Mouse (Mus musculus) lung, postnatal 0 days (tissue): ENCODE results near the gene Tsks. TPM values are rescaled to one million over a fixed set of nuclear protein-coding genes. Genes with fewer than 3 reads are reported as not detected.

Experiments
- ATAC-seq: fragments of 200-750 bp; cut with Nextera tagmentation; 2 replicates; pipeline ENCODE4 v1.8.0; 2017; ENCODE audit warnings: moderate library complexity
- DNase-seq: peaks from one replicate; pipeline ENCODE4 v3.0.0-alpha.2; 2016; ENCODE audit warnings: low spot score
- H3K27ac ChIP-seq: fragments of 300-500 bp; sonication (generic); 2 replicates; pipeline ENCODE4 v1.5.1; 2014; ENCODE audit warnings: antibody characterized with exemption, mild to moderate bottlenecking, low read length, mixed read lengths
- H3K27me3 ChIP-seq: fragments of 300-500 bp; sonication (generic); replicated peaks from 2 replicates; pipeline ENCODE4 v1.6.1; 2014; ENCODE audit warnings: low read length, mixed read lengths; ENCODE audit not compliant: insufficient read depth
- H3K36me3 ChIP-seq: fragments of 300-500 bp; sonication (generic); 2 replicates; pipeline ENCODE4 v1.6.1; 2014; ENCODE audit warnings: low read length, mixed read lengths; ENCODE audit not compliant: insufficient read depth
- H3K4me1 ChIP-seq: fragments of 300-500 bp; sonication (generic); 2 replicates; pipeline ENCODE4 v1.6.1; 2014; ENCODE audit warnings: antibody characterized with exemption, low read depth, low read length, mixed read lengths; ENCODE audit not compliant: insufficient read depth
- H3K4me2 ChIP-seq: fragments of 300-500 bp; sonication (generic); replicated peaks from 2 replicates; pipeline ENCODE4 v1.6.1; 2014; ENCODE audit warnings: low read depth, mild to moderate bottlenecking, low read length, moderate library complexity, mixed read lengths
- H3K4me3 ChIP-seq: fragments of 300-500 bp; sonication (generic); 2 replicates; pipeline ENCODE4 v1.5.1; 2014; ENCODE audit warnings: low read depth, low read length
- H3K9ac ChIP-seq: fragments of 300-500 bp; sonication (generic); replicated peaks from 2 replicates; pipeline ENCODE4 v1.6.1; 2014; ENCODE audit warnings: low read depth, mild to moderate bottlenecking
- H3K9me3 ChIP-seq: fragments of 300-500 bp; sonication (generic); 2 replicates; pipeline ENCODE4 v1.6.1; 2016; ENCODE audit warnings: low read length, mixed read lengths
- CTCF ChIP-seq: IDR thresholded peaks from 2 replicates; pipeline ENCODE4 v1.5.1; 2016; ENCODE audit warnings: antibody characterized with exemption, mild to moderate bottlenecking
- EP300 ChIP-seq: IDR thresholded peaks from 2 replicates; pipeline ENCODE4 v1.6.1; 2016; ENCODE audit warnings: antibody characterized with exemption, mild to moderate bottlenecking, control low read depth
- WGBS: fragments of 180-500 bp; shearing (Covaris S2); extraction: QIAGEN DNeasy Blood & Tissue Kit; methylation state at CpG from one replicate; pipeline ENCODE4 v1.1.7; 2014; 5-methylcytosine and 5-hydroxymethylcytosine counted together
- polyA plus RNA-seq: library from polyadenylated mRNA; unstranded; fragments of >200 nt; fragmentation: Nextera tagmentation; extraction: Ambion mirVana; gene quantifications from 2 replicates; pipeline ENCODE4 v1.2.1, GENCODE M21; 2015

Gene Tsks
- polyA plus RNA-seq, 1 experiment from 2014 or later, result 0.44 TPM

- Histone ChIP-seq H3K9me3 (no peaks in the 10 kb centered on the region), H3K9ac (no peak overlapping the region), H3K27ac (no peak overlapping the region), H3K4me1 (peaks cover 10% of the 10 kb centered on the region), H3K4me3 (no peak overlapping the region), H3K27me3 (no peaks in the 10 kb centered on the region), H3K4me2 (no peak overlapping the region), H3K36me3 (peaks cover 35% of the 10 kb centered on the region)
- TF ChIP-seq EP300 (no peak), CTCF (no peak)
- 78% methylated on average over 21 of the region's 21 CpGs for WGBS
- ATAC-seq (no peak), DNase-seq (peak; percentile 19)
Measured at GRCm38 (mm10) chr7:45000539-45001114, 57.6 kb downstream of the Tsks start.

- H3K36me3 ChIP-seq, result peaks cover 50% of the 10 kb centered on the region
- no peak overlapping the region for H3K4me3 ChIP-seq
- ATAC-seq (no peak), DNase-seq (no peak)
- H3K27me3 ChIP-seq, result no peaks in the 10 kb centered on the region
- peaks cover 5% of the 10 kb centered on the region for H3K4me1 ChIP-seq
- 82% methylated on average over 7 of the region's 7 CpGs for WGBS
- no peak for TF ChIP-seq EP300
- TF ChIP-seq CTCF, result no peak
- no peaks in the 10 kb centered on the region for H3K9me3 ChIP-seq
- H3K27ac ChIP-seq, result no peak overlapping the region
- no peak overlapping the region for H3K4me2 ChIP-seq
- H3K9ac ChIP-seq, result no peak overlapping the region
Measured at GRCm38 (mm10) chr7:45002440-45002839, 59.4 kb downstream of the Tsks start.

- WGBS, result 37% methylated on average over 3 of the region's 3 CpGs
- Histone ChIP-seq H3K36me3 (peaks cover 62% of the 10 kb centered on the region), H3K27me3 (no peaks in the 10 kb centered on the region), H3K4me2 (no peak overlapping the region), H3K4me3 (no peak overlapping the region), H3K4me1 (peaks cover 5% of the 10 kb centered on the region), H3K9me3 (no peaks in the 10 kb centered on the region), H3K9ac (no peak overlapping the region), H3K27ac (no peak overlapping the region)
- no peak for TF ChIP-seq CTCF
- no peak for TF ChIP-seq EP300
- ATAC-seq, result no peak
- no peak for DNase-seq
Measured at GRCm38 (mm10) chr7:45004546-45004945, 61.5 kb downstream of the Tsks start.

GRCm38 (mm10) chr7:45005321-45005992 lies 62.5 kb downstream of the Tsks start:
- Histone ChIP-seq H3K36me3 (peaks cover 57% of the 10 kb centered on the region), H3K9ac (no peak overlapping the region), H3K27me3 (no peaks in the 10 kb centered on the region), H3K4me1 (no peaks in the 10 kb centered on the region), H3K4me2 (no peak overlapping the region), H3K9me3 (no peaks in the 10 kb centered on the region), H3K4me3 (no peak overlapping the region), H3K27ac (no peak overlapping the region)
- ATAC-seq, result no peak
- TF ChIP-seq EP300 (no peak), CTCF (no peak)
- WGBS, result 73% methylated on average over 6 of the region's 6 CpGs
- DNase-seq, result no peak

- H3K9me3 ChIP-seq, result no peaks in the 10 kb centered on the region
- H3K27ac ChIP-seq, result no peak overlapping the region
- TF ChIP-seq EP300, result no peak
- no peak for TF ChIP-seq CTCF
- H3K4me1 ChIP-seq, result no peaks in the 10 kb centered on the region
- no peak overlapping the region for H3K4me2 ChIP-seq
- no peak overlapping the region for H3K9ac ChIP-seq
- H3K36me3 ChIP-seq, result peaks cover 56% of the 10 kb centered on the region
- ATAC-seq, result no peak
- WGBS, result 92% methylated on average over 12 of the region's 12 CpGs
- DNase-seq, result no peak
- no peak overlapping the region for H3K4me3 ChIP-seq
- no peaks in the 10 kb centered on the region for H3K27me3 ChIP-seq
Measured at GRCm38 (mm10) chr7:45006503-45006902, 63.5 kb downstream of the Tsks start.

GRCm38 (mm10) chr7:45007141-45007540 lies 64.1 kb downstream of the Tsks start:
- no peaks in the 10 kb centered on the region for H3K4me1 ChIP-seq
- peaks cover 53% of the 10 kb centered on the region for H3K36me3 ChIP-seq
- no peak overlapping the region for H3K4me2 ChIP-seq
- no peak overlapping the region for H3K4me3 ChIP-seq
- H3K9me3 ChIP-seq, result no peaks in the 10 kb centered on the region
- no peak for DNase-seq
- no peak for TF ChIP-seq EP300
- no peak for TF ChIP-seq CTCF
- H3K9ac ChIP-seq, result no peak overlapping the region
- H3K27me3 ChIP-seq, result no peaks in the 10 kb centered on the region
- 96% methylated on average over 29 of the region's 29 CpGs for WGBS
- ATAC-seq, result no peak
- H3K27ac ChIP-seq, result no peak overlapping the region

Other genes with a start within 250 kb of the Tsks start
- gene Izumo2, start 234.5 kb upstream of the Tsks start, polyA plus RNA-seq, result not detected in 2 replicates
- gene Vrk3, start 194.8 kb upstream of the Tsks start, polyA plus RNA-seq, result 45.1 and 48.3 TPM in 2 replicates
- 0.31 and 0.38 TPM in 2 replicates for gene Zfp473, start 192.2 kb upstream of the Tsks start, polyA plus RNA-seq
- gene Nup62, start 127.1 kb upstream of the Tsks start, polyA plus RNA-seq, result 22.7 and 23.8 TPM in 2 replicates
- 1.9 and 2.3 TPM in 2 replicates for gene Il4i1, start 126.8 kb upstream of the Tsks start, polyA plus RNA-seq
- 6.0 and 6.1 TPM in 2 replicates for gene Atf5, start 126.5 kb upstream of the Tsks start, polyA plus RNA-seq
- gene Akt1s1, start 94.2 kb upstream of the Tsks start, polyA plus RNA-seq, result 84.0 and 89.4 TPM in 2 replicates
- 73.2 and 84.0 TPM in 2 replicates for gene Tbc1d17, start 94.1 kb upstream of the Tsks start, polyA plus RNA-seq
- 39.7 and 41.3 TPM in 2 replicates for gene Pnkp, start 86.1 kb upstream of the Tsks start, polyA plus RNA-seq
- gene Ptov1, start 73.4 kb upstream of the Tsks start, polyA plus RNA-seq, result 276 and 288 TPM in 2 replicates
- 54.2 and 62.5 TPM in 2 replicates for gene Med25, start 50.5 kb upstream of the Tsks start, polyA plus RNA-seq
- 15.1 and 18.3 TPM in 2 replicates for gene Fuz, start 47.1 kb upstream of the Tsks start, polyA plus RNA-seq
- 36.1 and 39.4 TPM in 2 replicates for gene Ap2a1, start 13.7 kb upstream of the Tsks start, polyA plus RNA-seq
- 5.4 and 5.6 TPM in 2 replicates for gene Cpt1c, start 31.6 kb downstream of the Tsks start, polyA plus RNA-seq
- 146 and 159 TPM in 2 replicates for gene Prmt1, start 43.4 kb downstream of the Tsks start, polyA plus RNA-seq
- gene Irf3, start 54.4 kb downstream of the Tsks start, polyA plus RNA-seq, result 90.4 and 96.5 TPM in 2 replicates
- gene Bcl2l12, start 55.5 kb downstream of the Tsks start, polyA plus RNA-seq, result 29.0 and 33.2 TPM in 2 replicates
- gene Scaf1, start 73.2 kb downstream of the Tsks start, polyA plus RNA-seq, result 18.1 and 20.5 TPM in 2 replicates
- gene Rras, start 74.8 kb downstream of the Tsks start, polyA plus RNA-seq, result 160 TPM in 2 replicates
- gene Prr12, start 109.7 kb downstream of the Tsks start, polyA plus RNA-seq, result 6.4 and 6.7 TPM in 2 replicates
- 54.6 and 62.8 TPM in 2 replicates for gene Nosip, start 119.2 kb downstream of the Tsks start, polyA plus RNA-seq
- 36.8 and 40.8 TPM in 2 replicates for gene Prrg2, start 119.5 kb downstream of the Tsks start, polyA plus RNA-seq
- 158 and 162 TPM in 2 replicates for gene Rcn3, start 149.0 kb downstream of the Tsks start, polyA plus RNA-seq
- 138 and 143 TPM in 2 replicates for gene Fcgrt, start 160.6 kb downstream of the Tsks start, polyA plus RNA-seq
- 972 and 1,016 TPM in 2 replicates for gene Rps11, start 181.2 kb downstream of the Tsks start, polyA plus RNA-seq
- 1,107 and 1,148 TPM in 2 replicates for gene Rpl13a, start 185.6 kb downstream of the Tsks start, polyA plus RNA-seq
- 0.62 and 0.96 TPM in 2 replicates for gene Gm45713, start 193.0 kb downstream of the Tsks start, polyA plus RNA-seq
- gene Flt3l, start 193.2 kb downstream of the Tsks start, polyA plus RNA-seq, result 5.1 and 6.1 TPM in 2 replicates
- 51.7 and 58.4 TPM in 2 replicates for gene Pih1d1, start 211.1 kb downstream of the Tsks start, polyA plus RNA-seq
- gene Aldh16a1, start 211.4 kb downstream of the Tsks start, polyA plus RNA-seq, result 26.7 and 26.8 TPM in 2 replicates
- 0.56 and 0.65 TPM in 2 replicates for gene Slc17a7, start 220.7 kb downstream of the Tsks start, polyA plus RNA-seq
- gene Gfy, start 236.4 kb downstream of the Tsks start, polyA plus RNA-seq, result not detected in 2 replicates
- gene Pth2, start 237.8 kb downstream of the Tsks start, polyA plus RNA-seq, result not detected in 2 replicates